Mouse (Mus musculus) bone marrow macrophage, adult 2 months (primary cell): Measurements from ENCODE around the gene Oit1.

ENCODE experiments used
- CTCF ChIP-seq: IDR thresholded peaks from 2 replicates; pipeline ENCODE4 v1.5.1; 2012; ENCODE audit warnings: low read depth, mild to moderate bottlenecking, low read length, moderate library complexity
- POLR2A ChIP-seq: IDR thresholded peaks from 2 replicates; pipeline ENCODE4 v1.6.1; 2012; ENCODE audit warnings: mild to moderate bottlenecking, low read depth, low read length, borderline replicate concordance

DNA sequence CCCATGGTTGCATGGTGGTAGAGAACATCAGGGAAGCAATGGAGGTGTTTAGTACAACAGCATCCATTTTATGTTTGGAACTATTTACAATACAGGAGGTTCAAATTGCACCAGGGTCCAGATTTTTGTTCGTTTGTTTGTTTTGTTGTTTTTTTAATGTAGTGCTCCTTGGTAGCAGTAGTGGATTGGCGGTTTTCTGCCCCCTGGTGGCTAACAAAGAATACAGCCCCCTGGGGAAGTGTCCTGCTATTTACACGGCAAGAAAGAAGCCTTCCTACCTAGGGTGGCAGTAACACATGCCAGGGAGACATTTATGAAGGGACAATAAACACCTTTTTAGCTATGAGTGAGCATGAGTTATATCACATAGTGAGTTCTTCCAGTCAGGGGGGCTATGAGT is 64.0 kb downstream of the Oit1 start:
- TF ChIP-seq CTCF = peak; percentile 27; the same call in 1 of the 2 replicates
- no peak for TF ChIP-seq POLR2A
